Mouse (Mus musculus): ENCODE measurements around the gene Romo1.

DNA sequence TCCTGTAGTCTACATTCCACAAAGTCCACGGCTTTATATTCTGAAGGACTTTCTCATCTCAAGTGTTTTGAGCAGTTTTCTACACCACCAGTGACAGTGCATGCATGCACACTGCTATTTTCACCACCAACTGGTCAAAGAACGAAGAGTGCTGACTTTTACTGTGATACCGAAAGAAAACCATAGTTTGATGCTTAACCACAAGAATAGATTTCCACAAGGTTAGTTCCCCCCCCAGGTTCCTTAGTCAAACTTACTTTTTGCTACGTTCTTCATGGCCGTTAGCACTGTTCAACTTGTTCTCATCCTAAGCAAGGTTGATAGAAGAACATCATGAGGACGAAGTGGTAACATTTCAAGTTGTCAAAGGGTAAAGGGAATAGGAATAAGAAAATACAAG is 33.2 kb downstream of the Romo1 start:
- TF ChIP-seq POLR2A (IDR thresholded peaks at IDR 0.05; ENCODE audit: insufficient read depth, low read depth, low read length) (no peak), CTCF (IDR thresholded peaks at IDR 0.05; ENCODE audit: insufficient read depth, low read depth, low read length) (no peak)

Measured in olfactory bulb, adult 2 months (tissue).